Mouse (Mus musculus): ENCODE measurements at regions not wholly inside any gene's neighbourhood (a gene's known extent, or its start where the extent isn't known, plus 50 kb on each side); places are given as distances from the start of the nearest gene placed in this dataset.

GRCm38 (mm10) chr2:117987426-117988215 lies 124.1 kb upstream of the Thbs1 start:
- no peak for DNase-seq

GRCm38 (mm10) chr2:117988396-117989173 lies 123.1 kb upstream of the Thbs1 start:
- DNase-seq = no peak

- DNase-seq = no peak
Measured at GRCm38 (mm10) chr2:117989215-117989614, 122.5 kb upstream of the Thbs1 start.

GRCm38 (mm10) chr2:117996130-117997083 lies 115.3 kb upstream of the Thbs1 start:
- DNase-seq = no peak

- DNase-seq = no peak
Measured at GRCm38 (mm10) chr2:117999641-118000040, 112.0 kb upstream of the Thbs1 start.

GRCm38 (mm10) chr2:118004191-118004590 lies 107.5 kb upstream of the Thbs1 start:
- DNase-seq = no peak

- peak; percentile 45 for DNase-seq
Measured at GRCm38 (mm10) chr2:118007539-118008427, 103.9 kb upstream of the Thbs1 start.

GRCm38 (mm10) chr2:118011679-118012078 lies 100.0 kb upstream of the Thbs1 start:
- no peak for DNase-seq

GRCm38 (mm10) chr2:118012211-118012610 lies 99.5 kb upstream of the Thbs1 start:
- no peak for DNase-seq

- DNase-seq = no peak
Measured at GRCm38 (mm10) chr2:118013156-118013555, 98.5 kb upstream of the Thbs1 start.

GRCm38 (mm10) chr2:118015182-118015581 lies 96.5 kb upstream of the Thbs1 start:
- no peak for DNase-seq

GRCm38 (mm10) chr2:118025829-118026735 lies 85.6 kb upstream of the Thbs1 start:
- DNase-seq = no peak

- DNase-seq = no peak
Measured at GRCm38 (mm10) chr2:118028881-118029280, 82.8 kb upstream of the Thbs1 start.

GRCm38 (mm10) chr2:118029470-118030108 lies 82.1 kb upstream of the Thbs1 start:
- DNase-seq = no peak

GRCm38 (mm10) chr2:118031662-118032061 lies 80.0 kb upstream of the Thbs1 start:
- no peak for DNase-seq

- no peak for DNase-seq
Measured at GRCm38 (mm10) chr2:118033377-118033776, 78.3 kb upstream of the Thbs1 start.

- DNase-seq = no peak
Measured at GRCm38 (mm10) chr2:118034026-118034425, 77.7 kb upstream of the Thbs1 start.

GRCm38 (mm10) chr2:118035333-118035732 lies 76.3 kb upstream of the Thbs1 start:
- DNase-seq = no peak

- peak; percentile 11 for DNase-seq
Measured at GRCm38 (mm10) chr2:118038859-118039818, 72.5 kb upstream of the Thbs1 start.

Measured in liver (tissue).